Comparison of ENCODE assay signal across 9 mouse cellular contexts in the genomic region with DNA sequence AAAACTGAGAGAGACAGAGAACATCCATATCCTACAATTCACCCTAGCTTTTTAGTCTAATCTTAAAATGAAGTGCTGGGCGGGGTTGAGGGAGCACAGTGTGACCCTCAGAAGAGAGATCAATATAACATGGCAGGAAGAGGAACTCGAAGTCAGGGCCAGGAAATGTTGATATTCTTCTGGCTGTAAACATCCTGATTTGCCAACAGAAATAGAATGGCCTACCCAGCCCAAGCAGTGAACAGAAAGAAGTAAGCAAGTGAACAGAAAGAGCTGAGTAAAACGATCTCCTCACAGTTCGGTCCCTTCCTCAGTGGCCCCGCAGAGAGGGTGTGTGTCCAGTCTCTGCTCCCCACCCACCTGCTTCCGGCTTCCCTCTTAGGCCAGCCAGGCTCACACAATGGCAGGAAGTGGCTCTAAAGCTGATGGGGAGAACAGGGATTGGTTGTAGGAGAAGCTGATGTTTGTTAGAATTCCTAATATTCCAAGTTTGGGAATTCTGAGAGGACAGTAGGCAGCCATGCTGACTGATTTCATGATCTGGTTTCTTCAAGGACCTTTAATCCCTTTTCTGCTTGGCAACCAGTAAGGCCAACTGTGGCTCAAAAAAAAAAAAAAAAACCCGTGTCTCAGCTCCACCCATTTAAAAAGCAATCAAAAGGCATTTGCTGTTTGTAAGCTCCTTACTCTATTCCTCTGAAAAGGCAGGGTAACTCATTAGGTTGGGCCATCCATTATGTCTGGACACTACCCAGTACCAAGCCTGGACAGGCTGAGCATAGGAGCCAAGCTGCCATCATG.
DNase-seq lines count a peak whose midpoint lies in the region; ATAC-seq and TF ChIP-seq lines count a peak whose summit lies in the region.
"Had no signal": no experiment of that assay in that cellular context is flagged by ENCODE, and none has a peak within 500 bp of the region (broad histone marks: within the 10 kb centered on the region; RNA-seq: fewer than 3 reads in every experiment).

No protein-coding gene starts in this region.

- H3K36me3 ChIP-seq in embryonic facial prominence, embryonic 13.5 days: peaks cover 34% of the 10 kb centered on the region
- peaks cover 27% of the 10 kb centered on the region; the same call in 1 of the 2 replicates for H3K36me3 ChIP-seq in liver, embryonic 15.5 days (replicated peaks)
- H3K36me3 ChIP-seq in spleen, adult 2 months (ENCODE audit: control insufficient read depth, insufficient read depth, low read length): peaks cover 13% of the 10 kb centered on the region

- no peak overlapping the region for H3K9ac ChIP-seq in embryonic facial prominence, embryonic 13.5 days
- H3K9ac ChIP-seq in liver, embryonic 15.5 days: no peak overlapping the region
- H3K9ac ChIP-seq: limb, embryonic 12.5 days had no signal

- TF ChIP-seq POLR2A in spleen, adult 2 months (IDR thresholded peaks at IDR 0.05; ENCODE audit: low read depth, low read length): no peak; the same call in 1 of the 2 replicates

- no peaks in the 10 kb centered on the region for H3K27me3 ChIP-seq in embryonic facial prominence, embryonic 13.5 days
- no peaks in the 10 kb centered on the region for H3K27me3 ChIP-seq in liver, embryonic 15.5 days
- H3K27me3 ChIP-seq in spleen, adult 2 months (ENCODE audit: control insufficient read depth, insufficient read depth, low read length): no peaks in the 10 kb centered on the region
- H3K27me3 ChIP-seq: limb, embryonic 12.5 days had no signal

- H3K27ac ChIP-seq in embryonic facial prominence, embryonic 13.5 days: 0 out of 2 replicates have a peak overlapping the region, but pooled peaks have one; percentile 5
- peak overlapping the region; percentile 75 for H3K27ac ChIP-seq in liver, embryonic 15.5 days (replicated peaks)
- peak overlapping the region; percentile 97 for H3K27ac ChIP-seq in spleen, adult 2 months (ENCODE audit: insufficient read depth, low read length)

- peaks cover 5% of the 10 kb centered on the region; the same call in 1 of the 2 replicates for H3K4me1 ChIP-seq in embryonic facial prominence, embryonic 13.5 days
- peaks cover 53% of the 10 kb centered on the region for H3K4me1 ChIP-seq in liver, embryonic 15.5 days (replicated peaks)
- H3K4me1 ChIP-seq in spleen, adult 2 months (ENCODE audit: control insufficient read depth, insufficient read depth, insufficient read length): peaks cover 62% of the 10 kb centered on the region

- DNase-seq in layer of hippocampus, adult 9-11 months: peak; percentile 39
- DNase-seq in layer of hippocampus, postnatal 14 days (ENCODE audit: low spot score in 2 of 2): no peak
- DNase-seq in induced T-regulatory cell, adult 2 months (ENCODE audit: low read depth): peak; percentile 88
- peak; percentile 65 to 75 for DNase-seq in spleen, adult 2 months (ENCODE audit: low read depth in 1 of 2, low spot score in 2 of 2)
- no peak for DNase-seq in left cerebral cortex, adult 9 months (ENCODE audit: low spot score in 2 of 2)
- DNase-seq in c-Kit-positive CD71-positive TER-119-positive erythroid progenitor cells, embryonic 14.5 days (ENCODE audit: low spot score): no peak

- WGBS in embryonic facial prominence, embryonic 13.5 days: 66% methylated on average over 7 of the region's 7 CpGs
- 19% methylated on average over 7 of the region's 7 CpGs for WGBS in liver, embryonic 15.5 days (ENCODE audit: insufficient replicate concordance)
- 2% methylated on average over 7 of the region's 7 CpGs for WGBS in spleen, adult 2 months

- no peaks in the 10 kb centered on the region for H3K9me3 ChIP-seq in embryonic facial prominence, embryonic 13.5 days
- no peaks in the 10 kb centered on the region for H3K9me3 ChIP-seq in liver, embryonic 15.5 days (replicated peaks)
- H3K9me3 ChIP-seq: limb, embryonic 12.5 days had no signal

- no peak for TF ChIP-seq CTCF in spleen, adult 2 months (IDR thresholded peaks at IDR 0.05; ENCODE audit: extremely low read depth, insufficient read depth, insufficient read length, insufficient replicate concordance)

- no peak overlapping the region for H3K4me2 ChIP-seq in embryonic facial prominence, embryonic 13.5 days
- H3K4me2 ChIP-seq in liver, embryonic 15.5 days: peak overlapping the region; percentile 23
- H3K4me2 ChIP-seq: limb, embryonic 12.5 days had no signal

- ATAC-seq in embryonic facial prominence, embryonic 13.5 days (ENCODE audit: insufficient number of reproducible peaks, insufficient read depth, low FRiP score, low TSS enrichment, low read depth): no peak
- peak; percentile 63 for ATAC-seq in liver, embryonic 15.5 days (ENCODE audit: insufficient read depth)

- no peak overlapping the region for H3K4me3 ChIP-seq in embryonic facial prominence, embryonic 13.5 days
- no peak overlapping the region for H3K4me3 ChIP-seq in liver, embryonic 15.5 days (replicated peaks)
- H3K4me3 ChIP-seq in spleen, adult 2 months (ENCODE audit: extremely low read depth, insufficient read depth, insufficient read length): peak overlapping the region; percentile 7; the same call in 1 of the 2 replicates
- H3K4me3 ChIP-seq: limb, embryonic 12.5 days had no signal

Comparison
In these comparisons a context has a peak if more than half of its experiments do, and no peak if none do; other contexts are left out.
1. DNase-seq: peak in layer of hippocampus, adult 9-11 months (single experiment), induced T-regulatory cell, adult 2 months (single experiment) and spleen, adult 2 months (2 of 2); none in layer of hippocampus, postnatal 14 days (0 of 2), left cerebral cortex, adult 9 months (0 of 2) and c-Kit-positive CD71-positive TER-119-positive erythroid progenitor cells, embryonic 14.5 days (single experiment).
2. H3K27ac ChIP-seq: peak in every context shown above with its lines; median percentile 97 in spleen, adult 2 months; 75 in liver, embryonic 15.5 days; 5 in embryonic facial prominence, embryonic 13.5 days.